Mouse (Mus musculus): Measurements from ENCODE around the gene Fam216a.

The Fam216a gene

DNA sequence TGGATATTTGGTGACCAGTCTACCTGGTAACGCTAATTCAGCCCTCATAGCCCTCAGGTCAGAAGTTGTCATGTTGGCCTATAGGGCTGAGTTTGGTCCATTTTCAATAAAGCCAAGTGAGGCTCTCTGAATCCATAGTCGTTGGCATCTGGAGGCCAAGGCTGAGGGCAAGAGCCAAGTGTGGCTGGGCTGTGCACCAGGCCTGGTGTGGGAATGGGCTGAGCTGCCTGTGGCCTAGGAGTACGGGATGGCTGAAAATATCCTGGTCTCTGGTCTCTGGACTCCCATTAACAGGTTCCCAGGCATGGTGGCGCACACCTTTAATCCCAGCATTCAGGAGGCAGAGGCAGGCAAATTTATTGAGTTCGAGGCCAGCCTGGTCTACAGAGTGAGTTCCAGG, 17.8 kb upstream of the Fam216a start:
- DNase-seq, result no peak

- peak; percentile 74 for DNase-seq
These were observed 7.4 kb upstream of the Fam216a start for GRCm38 (mm10) chr5:122379374-122380155.

- no peak for DNase-seq
These were observed 6.0 kb upstream of the Fam216a start for GRCm38 (mm10) chr5:122378171-122378570.

GRCm38 (mm10) chr5:122377101-122377833, 5.1 kb upstream of the Fam216a start:
- no peak for DNase-seq

- no peak for DNase-seq
These were observed 714 bp upstream of the Fam216a start for GRCm38 (mm10) chr5:122372878-122373277.

- DNase-seq, result no peak
These were observed 473 bp downstream of the Fam216a start, which contains the start of gene Gpn3 for GRCm38 (mm10) chr5:122371591-122372191. TSS of gene Gpn3 (plus strand) at chr5:122371876.

GRCm38 (mm10) chr5:122354492-122355067, 17.6 kb downstream of the Fam216a start:
- DNase-seq, result no peak

- peak; percentile 99 for DNase-seq
These were observed 18.2 kb downstream of the Fam216a start, which contains the start of the genes Rad9b and Vps29 for GRCm38 (mm10) chr5:122353807-122354491. TSS of gene Rad9b (minus strand) at chr5:122354233. TSS of gene Vps29 (plus strand) at chr5:122354369.

DNA sequence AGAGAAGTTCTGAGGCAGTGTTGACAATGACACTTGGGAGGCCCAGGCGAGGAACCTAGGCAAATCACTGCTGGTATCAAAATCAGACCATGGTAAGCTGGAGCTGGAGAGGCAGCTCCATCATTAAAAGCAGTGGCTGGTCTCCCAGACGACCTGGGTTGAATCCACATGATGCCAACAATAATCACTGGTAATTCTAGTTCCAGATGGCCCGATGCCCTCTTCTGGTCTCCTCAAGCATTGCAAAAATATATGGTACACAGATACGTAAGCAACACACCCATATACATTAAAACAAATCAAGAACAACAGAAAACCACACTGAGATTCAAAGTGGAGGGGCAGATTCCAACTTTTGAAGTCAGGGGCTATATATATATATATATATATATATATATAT, 26.4 kb downstream of the Fam216a start:
- DNase-seq, result no peak

GRCm38 (mm10) chr5:122344260-122344659, 27.9 kb downstream of the Fam216a start:
- peak; percentile 83 for DNase-seq

DNA sequence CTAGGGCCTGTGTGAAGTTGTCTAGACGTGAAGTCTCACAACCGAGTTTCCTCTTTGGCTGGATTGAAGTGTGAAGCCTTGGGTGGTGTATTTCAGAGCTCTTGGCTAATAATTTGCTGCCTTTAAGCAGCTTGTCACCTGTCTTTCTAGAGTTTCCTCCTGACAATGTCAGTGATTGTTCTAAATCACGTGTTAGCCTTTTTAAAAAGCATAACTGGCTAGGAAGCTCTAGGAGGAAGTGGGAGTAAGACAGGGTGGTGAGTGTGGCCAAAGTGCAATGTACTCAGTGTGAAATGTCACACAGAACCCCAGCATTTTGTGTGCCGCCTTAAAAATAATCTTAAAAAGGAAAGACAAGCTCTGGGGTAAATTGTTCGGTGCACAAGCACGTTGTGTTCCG, 28.4 kb downstream of the Fam216a start:
- DNase-seq, result no peak

DNA sequence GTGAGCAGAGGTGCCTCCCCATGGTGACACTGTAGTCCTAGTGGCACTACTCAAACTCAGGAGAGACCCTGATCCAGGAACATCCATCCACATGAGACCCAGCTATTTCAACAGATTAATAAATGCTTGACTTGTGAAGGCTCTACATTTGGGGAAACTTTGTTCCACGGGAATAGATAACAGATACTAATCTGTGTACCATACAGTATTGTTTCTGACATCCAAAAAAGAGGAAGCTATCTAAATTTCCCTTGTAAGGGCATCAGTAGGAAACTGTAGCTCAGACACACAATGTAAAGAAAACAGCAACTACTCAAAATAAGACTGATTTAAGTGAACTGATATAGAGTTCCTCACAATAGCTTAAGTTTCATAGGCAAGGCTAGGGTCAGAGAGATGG, 29.3 kb downstream of the Fam216a start:
- no peak for DNase-seq

DNA sequence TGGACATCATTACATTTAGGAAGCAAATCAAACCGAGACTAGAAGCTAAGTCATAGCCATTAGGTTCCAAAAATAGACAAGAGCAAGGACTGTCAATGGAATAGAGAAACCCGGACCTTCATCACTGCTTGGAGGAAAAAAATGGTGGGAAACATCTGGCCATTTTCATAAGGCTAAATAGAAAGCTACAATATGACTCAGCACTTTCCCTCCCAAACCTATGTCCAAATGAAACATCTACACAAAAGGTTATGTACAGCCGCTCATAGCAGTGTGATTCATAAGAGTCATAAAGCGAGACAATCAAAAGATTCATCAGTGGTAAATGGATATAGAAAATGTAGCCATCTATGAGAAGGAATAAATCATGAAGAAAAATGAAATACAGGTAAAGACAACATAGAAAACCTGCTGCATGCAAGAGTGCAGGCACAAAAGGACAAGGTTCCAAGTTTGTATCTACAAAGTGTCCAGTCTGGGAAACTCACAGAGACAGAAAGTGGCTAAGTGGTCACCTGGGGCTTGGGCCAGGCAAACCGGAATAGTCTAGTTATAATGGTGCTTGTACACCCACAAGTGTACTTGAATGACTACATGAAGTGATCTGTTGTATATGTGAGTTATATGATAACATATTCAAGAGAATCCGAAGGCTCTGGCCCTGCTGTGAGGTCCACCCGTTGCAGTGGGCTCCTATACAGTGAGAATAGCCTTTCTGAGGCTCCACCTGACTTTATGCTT, 35.4 kb downstream of the Fam216a start:
- DNase-seq, result no peak

DNA sequence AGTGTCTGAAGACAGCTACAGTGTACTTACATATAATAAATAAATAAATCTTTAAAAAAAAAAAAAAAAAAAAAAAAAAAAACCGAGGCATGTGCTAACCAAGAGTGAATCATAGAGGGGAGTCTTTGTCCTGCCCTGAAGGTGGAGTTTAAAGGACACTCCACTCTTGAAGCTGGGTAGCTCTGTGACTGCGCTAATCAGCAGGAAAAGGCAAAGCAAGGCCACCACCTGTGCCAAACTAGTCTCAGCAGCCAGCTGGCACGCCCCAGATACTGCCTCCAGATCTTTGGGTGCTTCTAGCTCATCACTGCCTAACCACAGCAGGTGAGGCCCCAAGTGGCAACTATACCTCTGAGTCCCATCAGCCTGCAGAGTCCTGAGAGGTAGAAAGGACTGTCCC, 37.5 kb downstream of the Fam216a start:
- no peak for DNase-seq

DNA sequence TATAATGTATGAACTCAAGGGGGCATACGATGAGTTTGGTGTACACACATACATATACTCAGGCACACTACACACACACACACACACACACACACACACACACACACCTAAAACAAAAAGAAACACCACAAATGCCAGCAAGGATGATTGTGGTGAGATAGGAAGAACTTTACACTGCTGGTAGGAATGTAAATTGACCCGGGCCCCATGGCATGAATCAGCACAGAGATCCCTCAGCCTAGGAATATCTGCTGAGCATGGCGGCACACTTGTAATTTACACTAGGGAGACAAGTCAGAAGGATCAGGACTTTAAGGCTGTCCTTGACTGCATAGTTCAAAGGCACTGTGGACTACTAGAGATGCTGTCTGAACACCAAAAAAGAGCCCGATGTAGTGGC, 41.9 kb downstream of the Fam216a start:
- no peak for DNase-seq

DNA sequence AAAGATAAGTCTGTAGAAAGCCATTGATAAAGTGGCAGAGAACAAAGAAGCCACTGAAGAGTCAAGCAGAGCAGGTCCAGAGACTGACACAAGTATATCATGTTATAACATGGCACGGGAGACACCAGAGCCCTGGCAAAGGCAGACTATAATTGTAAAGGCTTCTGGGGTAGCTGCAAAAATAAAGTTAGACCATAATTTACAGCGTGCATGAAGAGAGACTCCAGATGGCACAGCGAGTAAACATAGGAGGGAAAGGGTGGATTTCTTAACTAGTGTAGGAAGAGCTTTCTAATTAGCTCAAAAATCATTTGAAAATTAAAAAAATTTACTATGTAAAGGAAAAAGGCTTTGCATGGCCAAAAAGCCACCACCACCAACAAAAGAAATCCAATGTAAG, 44.9 kb downstream of the Fam216a start:
- no peak for DNase-seq

DNA sequence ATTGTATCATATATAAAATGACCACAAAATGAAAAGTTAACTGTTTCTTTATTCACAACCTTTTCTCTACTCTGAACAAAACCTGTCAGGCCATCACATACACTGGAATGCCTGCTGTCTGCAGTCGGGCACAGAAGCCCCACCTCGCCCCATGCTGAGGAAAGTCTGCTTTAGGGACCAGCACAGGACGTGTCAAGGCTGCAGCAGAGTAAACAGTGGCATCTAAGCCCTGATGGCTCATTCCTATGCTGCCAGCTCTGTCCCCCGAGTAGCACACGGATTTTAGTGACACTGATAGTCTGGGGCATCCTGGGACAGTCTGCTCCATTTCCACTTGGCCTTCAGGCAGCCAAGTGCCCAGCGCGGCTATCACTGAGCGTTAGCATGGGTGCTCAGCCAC, 46.7 kb downstream of the Fam216a start:
- DNase-seq, result no peak

- DNase-seq, result no peak
These were observed 47.3 kb downstream of the Fam216a start for GRCm38 (mm10) chr5:122324608-122325431.

- DNase-seq, result no peak
These were observed 48.6 kb downstream of the Fam216a start for GRCm38 (mm10) chr5:122323523-122323922.

- no peak for DNase-seq
These were observed 51.9 kb downstream of the Fam216a start for GRCm38 (mm10) chr5:122320205-122320781.

Measured in liver (tissue).